Mouse (Mus musculus) intestine, embryonic 14.5 days (tissue): ENCODE measurements at regions not wholly inside any gene's neighbourhood (a gene's known extent, or its start where the extent isn't known, plus 50 kb on each side); places are given as distances from the start of the nearest gene placed in this dataset.

Experiments
- ATAC-seq: fragments of 200-750 bp; cut with Nextera tagmentation; replicated peaks from 2 replicates; pipeline ENCODE4 v1.8.0; 2017; ENCODE audit warnings: low read depth, moderate number of reproducible peaks, moderate TSS enrichment, moderate library complexity; ENCODE audit not compliant: low FRiP score, low TSS enrichment
- DNase-seq: peaks from one replicate; pipeline ENCODE4 v3.0.0-alpha.2; 2018; ENCODE audit warnings: low spot score
- H3K27ac ChIP-seq: fragments of 300-500 bp; sonication (generic); 2 replicates; pipeline ENCODE4 v1.5.1; 2014; ENCODE audit warnings: low read depth, mild to moderate bottlenecking, control low read depth
- H3K27me3 ChIP-seq: fragments of 300-500 bp; sonication (generic); replicated peaks from 2 replicates; pipeline ENCODE4 v1.6.1; 2014; ENCODE audit warnings: low read length, control low read depth; ENCODE audit not compliant: control insufficient read depth, insufficient read depth
- H3K36me3 ChIP-seq: fragments of 300-500 bp; sonication (generic); 2 replicates; pipeline ENCODE4 v1.6.1; 2014; ENCODE audit warnings: low read length, control low read depth; ENCODE audit not compliant: control insufficient read depth, insufficient read depth
- H3K4me1 ChIP-seq: fragments of 300-500 bp; sonication (generic); replicated peaks from 2 replicates; pipeline ENCODE4 v1.6.1; 2014; ENCODE audit warnings: low read length, control low read depth, mixed read lengths; ENCODE audit not compliant: control insufficient read depth, insufficient read depth
- H3K4me2 ChIP-seq: fragments of 300-500 bp; sonication (generic); 2 replicates; pipeline ENCODE4 v1.6.1; 2014; ENCODE audit warnings: low read length
- H3K4me3 ChIP-seq: fragments of 300-500 bp; sonication (generic); 2 replicates; pipeline ENCODE4 v1.5.1; 2014; ENCODE audit warnings: low read depth, low read length, control low read depth, mixed read lengths
- H3K9ac ChIP-seq: fragments of 300-500 bp; sonication (generic); 2 replicates; pipeline ENCODE4 v1.6.1; 2014; ENCODE audit warnings: mild to moderate bottlenecking, low read length
- H3K9me3 ChIP-seq: fragments of 300-500 bp; sonication (generic); 2 replicates; pipeline ENCODE4 v1.6.1; 2016; ENCODE audit warnings: low read length, control low read depth; ENCODE audit not compliant: control insufficient read depth
- WGBS: fragments of 180-500 bp; shearing (Covaris S2); extraction: QIAGEN DNeasy Blood & Tissue Kit; methylation state at CpG from one replicate; pipeline ENCODE4 v1.1.7; 2014; 5-methylcytosine and 5-hydroxymethylcytosine counted together

DNA sequence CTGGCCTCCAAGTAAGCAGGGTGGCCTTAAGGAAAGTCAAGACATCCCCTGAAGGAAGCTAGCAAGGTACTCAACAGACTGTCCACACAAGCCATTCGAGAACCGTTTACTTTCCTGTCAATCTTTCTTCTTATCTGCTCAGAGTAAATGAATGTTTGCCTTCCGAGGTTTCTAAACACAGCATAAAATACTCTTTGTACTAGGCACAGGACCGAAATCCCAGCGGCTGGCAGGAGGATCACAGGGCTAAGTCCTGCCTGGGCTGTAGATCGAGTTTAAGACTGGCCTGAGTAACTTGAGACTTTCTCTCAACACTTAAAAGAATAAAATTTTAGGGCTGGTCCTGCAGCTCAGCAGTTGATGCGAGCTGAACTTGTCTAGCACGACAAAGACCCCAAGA, 175.9 kb downstream of the Bcl2l11 start:
- DNase-seq (no peak), ATAC-seq (no peak)
- H3K9me3 ChIP-seq, result no peaks in the 10 kb centered on the region

GRCm38 (mm10) chr2:128304063-128304712, 178.3 kb downstream of the Bcl2l11 start:
- Histone ChIP-seq H3K9ac (no peak overlapping the region), H3K36me3 (no peaks in the 10 kb centered on the region), H3K27me3 (no peaks in the 10 kb centered on the region), H3K9me3 (no peaks in the 10 kb centered on the region), H3K4me3 (no peak overlapping the region), H3K4me1 (peaks cover 14% of the 10 kb centered on the region; the same call in 1 of the 2 replicates), H3K4me2 (no peak overlapping the region), H3K27ac (no peak overlapping the region)
- ATAC-seq (no peak), DNase-seq (no peak)
- 34% methylated on average over 12 of the region's 12 CpGs for WGBS

More for the DNA sequence above, 175.9 kb downstream of the Bcl2l11 start:
- 14% methylated on average over 8 of the region's 8 CpGs for WGBS
- no peak overlapping the region for H3K4me2 ChIP-seq
- H3K27ac ChIP-seq, result no peak overlapping the region
- no peaks in the 10 kb centered on the region for H3K27me3 ChIP-seq
- no peak overlapping the region for H3K9ac ChIP-seq
- H3K36me3 ChIP-seq, result no peaks in the 10 kb centered on the region
- no peak overlapping the region for H3K4me3 ChIP-seq
- peaks cover 21% of the 10 kb centered on the region for H3K4me1 ChIP-seq

DNA sequence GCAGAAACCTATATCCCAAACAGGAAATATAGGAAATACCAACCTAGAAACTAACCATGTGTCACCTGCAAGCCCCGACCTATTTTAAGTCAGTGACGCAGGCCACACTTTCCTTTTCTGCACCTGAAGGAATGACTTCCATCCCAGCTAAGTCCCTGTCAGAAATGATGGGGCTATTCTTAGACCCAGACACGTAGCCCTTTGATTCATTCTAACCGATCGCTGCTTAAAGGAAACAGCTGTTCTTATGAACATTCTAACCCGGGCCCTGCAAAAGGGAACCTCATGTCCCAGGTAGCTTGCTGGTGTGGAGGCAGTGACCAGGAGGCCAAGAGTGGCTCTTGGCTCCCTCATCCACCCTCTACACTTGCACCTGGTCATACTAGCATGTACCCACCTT, 180.9 kb downstream of the Bcl2l11 start:
- ATAC-seq, result no peak

GRCm38 (mm10) chr2:128309541-128310030, 183.7 kb downstream of the Bcl2l11 start:
- H3K9me3 ChIP-seq, result no peaks in the 10 kb centered on the region
- H3K27ac ChIP-seq, result peak overlapping the region; percentile 34; the same call in 1 of the 2 replicates
- peaks cover 19% of the 10 kb centered on the region for H3K4me1 ChIP-seq
- H3K4me2 ChIP-seq, result peak overlapping the region; percentile 12; the same call in 1 of the 2 replicates
- H3K27me3 ChIP-seq, result no peaks in the 10 kb centered on the region
- DNase-seq, result no peak
- WGBS, result 30% methylated on average over 10 of the region's 10 CpGs
- H3K4me3 ChIP-seq, result no peak overlapping the region
- no peaks in the 10 kb centered on the region for H3K36me3 ChIP-seq
- ATAC-seq, result no peak
- H3K9ac ChIP-seq, result no peak overlapping the region

More for the DNA sequence above, 180.9 kb downstream of the Bcl2l11 start:
- no peak overlapping the region for H3K9ac ChIP-seq
- H3K4me2 ChIP-seq, result no peak overlapping the region
- 48% methylated on average over 6 of the region's 6 CpGs for WGBS
- H3K27me3 ChIP-seq, result no peaks in the 10 kb centered on the region
- peaks cover 17% of the 10 kb centered on the region for H3K4me1 ChIP-seq
- H3K4me3 ChIP-seq, result no peak overlapping the region
- DNase-seq, result no peak
- H3K27ac ChIP-seq, result no peak overlapping the region
- no peaks in the 10 kb centered on the region for H3K36me3 ChIP-seq
- no peaks in the 10 kb centered on the region for H3K9me3 ChIP-seq

GRCm38 (mm10) chr2:128310081-128310480, 184.2 kb downstream of the Bcl2l11 start:
- Histone ChIP-seq H3K4me2 (peak overlapping the region; percentile 12; the same call in 1 of the 2 replicates), H3K4me3 (no peak overlapping the region), H3K4me1 (peaks cover 19% of the 10 kb centered on the region), H3K27ac (peak overlapping the region; percentile 34; the same call in 1 of the 2 replicates), H3K9ac (no peak overlapping the region), H3K27me3 (no peaks in the 10 kb centered on the region), H3K36me3 (no peaks in the 10 kb centered on the region), H3K9me3 (no peaks in the 10 kb centered on the region)
- no peak for ATAC-seq
- 22% methylated on average over 5 of the region's 5 CpGs for WGBS
- DNase-seq, result peak; percentile 75

DNA sequence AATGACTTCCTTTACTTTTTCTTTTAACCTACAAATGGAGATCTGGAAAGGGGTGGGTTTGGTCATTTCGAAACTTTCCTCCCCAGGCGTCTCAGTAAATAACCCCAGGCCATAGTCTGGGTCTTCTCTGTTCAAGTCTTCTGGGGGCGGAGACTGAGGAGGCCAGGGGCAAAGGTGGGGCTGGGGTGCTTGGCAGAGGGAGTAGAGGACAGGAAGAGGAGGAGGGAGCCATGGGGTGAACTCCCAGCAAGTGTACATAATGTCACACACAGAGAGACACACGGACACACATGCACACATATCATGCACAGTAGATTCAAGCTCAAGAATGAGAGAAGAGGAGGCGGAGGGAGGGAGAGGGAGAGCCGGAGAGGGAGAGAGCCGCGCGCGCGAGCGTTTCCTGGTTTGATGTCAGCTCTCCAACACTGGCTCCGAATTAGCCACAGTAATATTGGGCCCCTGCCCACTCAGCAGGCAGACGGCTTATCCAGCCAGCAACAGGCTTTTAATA, 186.3 kb downstream of the Bcl2l11 start:
- Histone ChIP-seq H3K27ac (0 out of 2 replicates have a peak overlapping the region, but pooled peaks have one; percentile 43), H3K4me2 (peak overlapping the region; percentile 42), H3K9ac (0 out of 2 replicates have a peak overlapping the region, but pooled peaks have one; percentile 10), H3K4me1 (peaks cover 19% of the 10 kb centered on the region), H3K36me3 (no peaks in the 10 kb centered on the region), H3K4me3 (0 out of 2 replicates have a peak overlapping the region, but pooled peaks have one; percentile 6), H3K27me3 (no peaks in the 10 kb centered on the region), H3K9me3 (no peaks in the 10 kb centered on the region)
- peak; percentile 48; the same call in 1 of the 2 replicates for ATAC-seq
- 5% methylated on average over 14 of the region's 14 CpGs for WGBS
- peak; percentile 69 for DNase-seq

DNA sequence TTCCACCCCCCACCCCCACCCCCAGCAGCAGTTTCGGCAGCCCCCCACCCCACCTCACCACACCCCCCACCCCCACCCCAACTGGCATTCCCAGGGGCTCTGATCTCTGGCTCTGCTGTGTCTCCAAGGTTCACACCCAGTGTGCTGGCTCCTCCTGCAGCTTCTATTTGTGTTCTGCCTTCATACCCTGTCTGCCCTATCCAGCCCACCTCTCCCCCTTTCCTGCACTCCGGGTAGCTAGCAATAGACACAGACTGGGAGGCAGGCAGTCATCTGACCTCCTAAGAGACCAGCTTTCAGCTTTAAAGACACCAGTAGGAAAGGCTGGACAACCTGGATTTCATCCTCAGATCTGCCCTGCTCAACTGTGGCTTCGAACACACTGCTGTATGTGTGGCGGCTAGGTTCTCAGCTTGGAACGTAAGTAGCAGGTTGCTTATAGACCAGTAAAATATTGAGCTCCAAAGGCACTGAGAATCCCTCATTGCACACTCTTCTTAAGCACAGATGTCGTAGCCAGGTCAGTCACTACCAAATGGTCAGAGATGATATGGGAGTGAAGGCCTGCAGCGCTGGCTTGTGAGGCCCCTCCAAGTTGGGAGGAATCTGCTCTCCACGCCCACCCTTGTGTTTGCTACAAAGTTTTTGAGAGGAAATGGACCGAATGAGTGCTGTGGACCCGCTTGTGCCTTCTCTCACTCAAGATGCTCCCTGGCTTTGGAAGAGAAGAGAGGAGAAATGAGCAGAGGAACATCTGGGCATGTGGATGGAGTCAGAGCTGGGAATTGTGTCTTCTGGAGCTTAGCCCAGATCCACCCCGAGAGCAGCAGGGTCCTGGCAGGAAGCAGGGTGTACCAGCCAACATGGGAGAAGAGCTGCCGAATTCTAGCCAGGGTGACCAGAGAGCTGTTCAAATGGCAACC, 187.1 kb downstream of the Bcl2l11 start:
- no peak for DNase-seq
- no peak overlapping the region for H3K4me3 ChIP-seq
- 56% methylated on average over 12 of the region's 12 CpGs for WGBS

DNA sequence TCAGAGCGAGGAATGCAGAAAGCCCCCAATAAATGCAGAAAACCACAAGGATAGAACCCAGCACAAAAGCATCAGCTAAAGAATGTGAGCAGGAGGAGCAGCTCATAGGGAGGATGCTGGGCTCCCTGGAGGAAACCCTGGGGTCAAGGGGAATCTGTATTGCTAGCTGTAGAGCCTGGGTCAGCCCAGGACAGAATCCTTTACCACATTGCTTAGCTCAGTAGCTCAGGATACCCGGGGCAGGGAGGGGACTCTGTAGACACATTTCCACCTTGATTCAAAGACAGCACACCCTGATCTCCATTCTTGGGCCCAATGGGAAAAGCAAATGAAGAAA, 187.7 kb downstream of the Bcl2l11 start:
- ATAC-seq (no peak), DNase-seq (no peak)
- no peak overlapping the region for H3K4me2 ChIP-seq
- no peak overlapping the region for H3K4me3 ChIP-seq
- H3K27ac ChIP-seq, result no peak overlapping the region
- H3K9ac ChIP-seq, result no peak overlapping the region
- no peaks in the 10 kb centered on the region for H3K9me3 ChIP-seq
- H3K4me1 ChIP-seq, result peaks cover 19% of the 10 kb centered on the region
- H3K36me3 ChIP-seq, result no peaks in the 10 kb centered on the region
- 48% methylated on average over 2 of the region's 2 CpGs for WGBS
- H3K27me3 ChIP-seq, result no peaks in the 10 kb centered on the region

More for the DNA sequence above, 187.1 kb downstream of the Bcl2l11 start:
- Histone ChIP-seq H3K9me3 (no peaks in the 10 kb centered on the region), H3K4me2 (peak overlapping the region; percentile 42), H3K4me1 (peaks cover 19% of the 10 kb centered on the region), H3K27ac (0 out of 2 replicates have a peak overlapping the region, but pooled peaks have one; percentile 43), H3K9ac (no peak overlapping the region), H3K36me3 (no peaks in the 10 kb centered on the region), H3K27me3 (no peaks in the 10 kb centered on the region)
- peak; percentile 41; the same call in 1 of the 2 replicates for ATAC-seq
